Mouse (Mus musculus) myocyte (in vitro differentiated cells): ENCODE results near the gene Ankrd40. TPM values are rescaled to one million over a fixed set of nuclear protein-coding genes. Genes with fewer than 3 reads are reported as not detected.

Source experiments
- H3K27me3 ChIP-seq: one replicate; pipeline ENCODE4 v1.6.1; 2011; ENCODE audit not compliant: control insufficient read depth, insufficient read depth, insufficient read length
- H3K36me3 ChIP-seq: one replicate; pipeline ENCODE4 v1.6.1; 2011; ENCODE audit not compliant: control insufficient read depth, insufficient read depth
- H3K4me2 ChIP-seq: one replicate; pipeline ENCODE4 v1.6.1; 2011; ENCODE audit warnings: low read depth, control low read depth
- H3K4me3 ChIP-seq: one replicate; pipeline ENCODE4 v1.5.1; 2011; ENCODE audit warnings: mild to moderate bottlenecking, control low read depth, moderate library complexity
- H3K79me2 ChIP-seq: one replicate; pipeline ENCODE4 v1.6.1; 2011; ENCODE audit not compliant: control insufficient read depth, insufficient read depth
- H3ac ChIP-seq: one replicate; pipeline ENCODE4 v1.6.1; 2011; ENCODE audit not compliant: control insufficient read depth, insufficient read length
- CEBPB ChIP-seq: IDR thresholded peaks from 2 replicates; pipeline ENCODE4 v1.6.1; 2011; ENCODE audit warnings: mild to moderate bottlenecking, moderate library complexity; ENCODE audit not compliant: poor library complexity, insufficient read depth, severe bottlenecking
- E2F4 ChIP-seq: IDR thresholded peaks from one replicate; pipeline ENCODE4 v1.6.1; 2011; ENCODE audit warnings: mild to moderate bottlenecking, control low read depth, moderate library complexity; ENCODE audit not compliant: insufficient read depth
- MYOD1 ChIP-seq, 3 experiments: IDR thresholded peaks; one replicate each; pipeline ENCODE4 v1.6.1; 2011; ENCODE audit warnings: control low read depth in 2 of 3, low read depth in 2 of 3, mild to moderate bottlenecking in 2 of 3, moderate library complexity in 1 of 3; ENCODE audit not compliant: insufficient read length in 2 of 3, control insufficient read depth in 1 of 3
- MYOG ChIP-seq, 3 experiments: IDR thresholded peaks; one replicate each; pipeline ENCODE4 v1.6.1; 2011; ENCODE audit warnings: control low read depth in 2 of 3, low read depth in 2 of 3, mild to moderate bottlenecking in 2 of 3; ENCODE audit not compliant: insufficient read length in 2 of 3, control insufficient read depth in 1 of 3, insufficient read depth in 1 of 3
- POLR2A ChIP-seq: IDR thresholded peaks from one replicate; pipeline ENCODE4 v1.6.1; 2011; ENCODE audit warnings: low read depth, mild to moderate bottlenecking, control low read depth, moderate library complexity; ENCODE audit not compliant: insufficient read length
- POLR2AphosphoS2 ChIP-seq: IDR thresholded peaks from one replicate; pipeline ENCODE4 v1.6.1; 2011; ENCODE audit warnings: low read depth, control low read depth; ENCODE audit not compliant: insufficient read length
- REST ChIP-seq: IDR thresholded peaks from one replicate; pipeline ENCODE4 v1.6.1; 2011; ENCODE audit warnings: mild to moderate bottlenecking, control low read depth, moderate library complexity; ENCODE audit not compliant: insufficient read depth, insufficient read length
- TCF12 ChIP-seq: IDR thresholded peaks from one replicate; pipeline ENCODE4 v1.6.1; 2011; ENCODE audit warnings: mild to moderate bottlenecking, control low read depth; ENCODE audit not compliant: poor library complexity, insufficient read depth, severe bottlenecking
- TCF3 ChIP-seq: IDR thresholded peaks from one replicate; pipeline ENCODE4 v1.6.1; 2011; ENCODE audit warnings: low read depth, control low read depth; ENCODE audit not compliant: insufficient read length
- USF1 ChIP-seq: IDR thresholded peaks from one replicate; pipeline ENCODE4 v1.6.1; 2011; ENCODE audit warnings: low read depth, mild to moderate bottlenecking, control low read depth, moderate library complexity
- polyA plus RNA-seq: library from polyadenylated mRNA; unstranded; fragments of >200 nt; fragmentation: generic; extraction: Trizol; gene quantifications from one replicate; pipeline ENCODE4 v1.2.1, GENCODE M21; 2012; ENCODE audit warnings: missing spikeins

The Ankrd40 gene
- polyA plus RNA-seq, 1 experiment, result 105 TPM

GRCm38 (mm10) chr11:94390825-94391224 is 63.0 kb downstream of the Ankrd40 start:
- Histone ChIP-seq H3K4me3 (no peak overlapping the region), H3K36me3 (no peaks in the 10 kb centered on the region), H3K27me3 (peaks cover 21% of the 10 kb centered on the region), H3ac (no peak overlapping the region), H3K4me2 (no peak overlapping the region), H3K79me2 (no peaks in the 10 kb centered on the region)
- no peak for TF ChIP-seq POLR2AphosphoS2
- TF ChIP-seq MYOD1 (IDR thresholded peaks at IDR 0.05; ENCODE audit: control insufficient read depth in 1 of 3, insufficient read length in 2 of 3, low read depth in 2 of 3), result no peak
- TF ChIP-seq CEBPB, result no peak
- no peak for TF ChIP-seq E2F4
- no peak for TF ChIP-seq REST
- TF ChIP-seq USF1, result no peak
- TF ChIP-seq TCF3, result no peak
- TF ChIP-seq MYOG (IDR thresholded peaks at IDR 0.05; ENCODE audit: control insufficient read depth in 1 of 3, insufficient read depth in 1 of 3, insufficient read length in 2 of 3, low read depth in 2 of 3), result no peak
- no peak for TF ChIP-seq TCF12
- TF ChIP-seq POLR2A, result no peak

Other genes with a start within 250 kb of the Ankrd40 start
- gene Tob1, start 116.5 kb upstream of the Ankrd40 start, polyA plus RNA-seq, result 32.8 TPM
- gene Wfikkn2, start 82.0 kb upstream of the Ankrd40 start, polyA plus RNA-seq, result 0.80 TPM
- gene Gm21885, start 46.1 kb upstream of the Ankrd40 start, polyA plus RNA-seq, result not detected
- 15.4 TPM for gene Luc7l3, start 6.0 kb upstream of the Ankrd40 start, polyA plus RNA-seq
- not detected for gene Abcc3, start 65.0 kb downstream of the Ankrd40 start, polyA plus RNA-seq
- 0.05 TPM for gene Cacna1g, start 146.2 kb downstream of the Ankrd40 start, polyA plus RNA-seq
- gene Spata20, start 158.2 kb downstream of the Ankrd40 start, polyA plus RNA-seq, result not detected
- gene Epn3, start 172.0 kb downstream of the Ankrd40 start, polyA plus RNA-seq, result 0.05 TPM
- 0.02 TPM for gene Mycbpap, start 193.7 kb downstream of the Ankrd40 start, polyA plus RNA-seq
- 3.7 TPM for gene Rsad1, start 221.3 kb downstream of the Ankrd40 start, polyA plus RNA-seq
- 0.10 TPM for gene Chad, start 237.0 kb downstream of the Ankrd40 start, polyA plus RNA-seq